Mouse (Mus musculus) heart, embryonic 11.5 days (tissue): ENCODE data around the gene Cacna2d3. TPM values are rescaled to one million over a fixed set of nuclear protein-coding genes. Genes with fewer than 3 reads are reported as not detected.

Experiments
- ATAC-seq: fragments of 200-750 bp; cut with Nextera tagmentation; replicated peaks from 2 replicates; pipeline ENCODE4 v1.8.0; 2017; ENCODE audit warnings: moderate library complexity; ENCODE audit not compliant: insufficient number of reproducible peaks, low FRiP score, low TSS enrichment
- H3K27ac ChIP-seq: fragments of 300-500 bp; sonication (generic); 2 replicates; pipeline ENCODE4 v1.5.1; 2014; ENCODE audit warnings: mild to moderate bottlenecking, low read depth, low read length
- H3K27me3 ChIP-seq: fragments of 300-500 bp; sonication (generic); 2 replicates; pipeline ENCODE4 v1.6.1; 2014; ENCODE audit warnings: mild to moderate bottlenecking, low read length, mixed read lengths; ENCODE audit not compliant: control insufficient read depth, insufficient read depth
- H3K36me3 ChIP-seq: fragments of 300-500 bp; sonication (generic); 2 replicates; pipeline ENCODE4 v1.6.1; 2014; ENCODE audit warnings: mild to moderate bottlenecking, low read length, moderate library complexity, mixed read lengths; ENCODE audit not compliant: control insufficient read depth, insufficient read depth
- H3K4me1 ChIP-seq: fragments of 300-500 bp; sonication (generic); 2 replicates; pipeline ENCODE4 v1.6.1; 2014; ENCODE audit warnings: low read length; ENCODE audit not compliant: control insufficient read depth, insufficient read depth
- H3K4me2 ChIP-seq: fragments of 300-500 bp; sonication (generic); 2 replicates; pipeline ENCODE4 v1.6.1; 2014; ENCODE audit warnings: mild to moderate bottlenecking, moderate library complexity
- H3K4me3 ChIP-seq: fragments of 300-500 bp; sonication (generic); 2 replicates; pipeline ENCODE4 v1.5.1; 2014; ENCODE audit warnings: low read depth, low read length
- H3K9ac ChIP-seq: fragments of 300-500 bp; sonication (generic); 2 replicates; pipeline ENCODE4 v1.6.1; 2014; ENCODE audit warnings: mild to moderate bottlenecking, low read depth, low read length, moderate library complexity
- H3K9me3 ChIP-seq: fragments of 300-500 bp; sonication (generic); replicated peaks from 2 replicates; pipeline ENCODE4 v1.6.1; 2016; ENCODE audit warnings: low read length; ENCODE audit not compliant: control insufficient read depth
- WGBS: fragments of 180-500 bp; shearing (Covaris S2); extraction: QIAGEN DNeasy Blood & Tissue Kit; methylation state at CpG from one replicate; pipeline ENCODE4 v1.1.7; 2014; ENCODE audit not compliant: insufficient replicate concordance; 5-methylcytosine and 5-hydroxymethylcytosine counted together
- polyA plus RNA-seq: library from polyadenylated mRNA; unstranded; fragments of >200 nt; fragmentation: Nextera tagmentation; extraction: Ambion mirVana; gene quantifications from 2 replicates; pipeline ENCODE4 v1.2.1, GENCODE M21; 2014

Gene Cacna2d3
- polyA plus RNA-seq, 1 experiment from 2014 or later, result 2.6 TPM

DNA sequence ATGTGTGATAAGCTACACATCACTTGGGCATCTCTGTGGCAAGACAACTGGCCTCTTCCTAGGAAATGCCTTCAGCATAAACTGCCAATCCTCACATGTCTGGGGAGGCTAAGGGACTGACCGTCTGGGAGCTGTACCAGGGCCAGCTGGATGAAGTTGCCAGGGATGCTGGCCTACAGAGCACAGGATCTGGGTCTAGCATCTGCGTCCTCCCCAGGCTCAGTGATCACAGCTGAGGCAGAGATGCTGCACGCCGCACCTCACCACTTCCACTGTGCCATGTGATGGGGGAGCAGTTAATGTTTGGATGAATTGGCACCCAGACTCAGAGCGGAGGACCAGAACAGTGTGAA, 397.3 kb downstream of the Cacna2d3 start:
- Histone ChIP-seq H3K4me2 (no peak overlapping the region), H3K9me3 (no peaks in the 10 kb centered on the region), H3K36me3 (no peaks in the 10 kb centered on the region), H3K4me1 (no peaks in the 10 kb centered on the region), H3K4me3 (no peak overlapping the region), H3K27me3 (no peaks in the 10 kb centered on the region), H3K9ac (no peak overlapping the region), H3K27ac (no peak overlapping the region)
- WGBS, result 84% methylated on average over 5 of the region's 5 CpGs
- ATAC-seq, result no peak

DNA sequence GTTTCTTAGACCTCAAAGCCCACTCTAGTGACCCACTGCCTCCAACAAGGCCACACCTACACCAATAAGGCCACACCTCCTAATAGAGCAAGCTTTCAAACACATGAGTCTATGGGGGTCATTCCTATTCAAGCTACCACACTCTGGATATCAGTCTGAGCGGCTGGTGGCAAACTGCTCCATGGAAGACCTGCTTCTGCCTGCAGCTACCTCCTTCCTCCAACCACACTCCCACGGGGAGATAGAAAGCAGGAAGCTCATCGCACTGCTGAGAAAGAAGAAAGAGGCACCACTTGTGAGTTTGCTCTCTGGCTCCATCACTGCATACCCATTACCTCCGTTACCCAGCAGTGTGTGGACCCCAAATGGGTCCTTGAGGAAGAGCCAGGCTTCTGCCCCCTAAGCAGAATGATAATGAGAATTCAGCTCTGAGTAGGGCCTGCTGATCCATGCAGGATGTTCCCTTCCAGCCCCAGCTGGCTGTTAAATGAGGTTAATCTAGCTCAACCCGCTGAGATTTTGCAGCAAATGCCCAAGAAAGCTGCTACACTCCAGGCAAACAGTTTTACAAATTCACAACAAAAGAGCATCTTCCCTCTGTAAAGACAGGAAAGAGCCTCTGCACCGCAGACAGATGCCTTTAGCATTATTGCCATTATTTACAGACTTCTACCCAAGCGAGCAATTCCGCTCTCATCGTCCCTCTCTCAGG, 397.8 kb downstream of the Cacna2d3 start:
- Histone ChIP-seq H3K36me3 (no peaks in the 10 kb centered on the region), H3K4me2 (no peak overlapping the region), H3K4me1 (no peaks in the 10 kb centered on the region), H3K4me3 (no peak overlapping the region), H3K27ac (no peak overlapping the region), H3K9ac (no peak overlapping the region), H3K27me3 (no peaks in the 10 kb centered on the region), H3K9me3 (no peaks in the 10 kb centered on the region)
- 80% methylated on average over 9 of the region's 9 CpGs for WGBS
- no peak for ATAC-seq

GRCm38 (mm10) chr14:29313431-29313830, 408.2 kb downstream of the Cacna2d3 start:
- Histone ChIP-seq H3K9me3 (no peaks in the 10 kb centered on the region), H3K4me3 (no peak overlapping the region), H3K9ac (no peak overlapping the region), H3K27me3 (no peaks in the 10 kb centered on the region), H3K36me3 (no peaks in the 10 kb centered on the region), H3K4me1 (no peaks in the 10 kb centered on the region), H3K27ac (no peak overlapping the region), H3K4me2 (no peak overlapping the region)
- 84% methylated on average over 2 of the region's 2 CpGs for WGBS
- no peak for ATAC-seq

GRCm38 (mm10) chr14:29305623-29306022, 416.0 kb downstream of the Cacna2d3 start:
- H3K27ac ChIP-seq, result no peak overlapping the region
- ATAC-seq, result no peak
- H3K4me2 ChIP-seq, result no peak overlapping the region
- H3K9ac ChIP-seq, result no peak overlapping the region
- no peaks in the 10 kb centered on the region for H3K9me3 ChIP-seq
- H3K4me1 ChIP-seq, result no peaks in the 10 kb centered on the region
- H3K36me3 ChIP-seq, result no peaks in the 10 kb centered on the region
- whole genome bisulfite sequencing, result 73% methylated on average over 9 of the region's 9 CpGs
- no peak overlapping the region for H3K4me3 ChIP-seq
- no peaks in the 10 kb centered on the region for H3K27me3 ChIP-seq

GRCm38 (mm10) chr14:29296185-29296754, 425.4 kb downstream of the Cacna2d3 start:
- H3K4me2 ChIP-seq, result no peak overlapping the region
- H3K9me3 ChIP-seq, result no peaks in the 10 kb centered on the region
- no peaks in the 10 kb centered on the region for H3K27me3 ChIP-seq
- WGBS, result 83% methylated on average over 2 of the region's 2 CpGs
- no peaks in the 10 kb centered on the region for H3K36me3 ChIP-seq
- H3K4me3 ChIP-seq, result no peak overlapping the region
- no peak overlapping the region for H3K9ac ChIP-seq
- no peaks in the 10 kb centered on the region for H3K4me1 ChIP-seq
- ATAC-seq, result no peak
- H3K27ac ChIP-seq, result no peak overlapping the region

- WGBS, result 85% methylated on average over 1 of the region's 1 CpGs
- ATAC-seq, result no peak
- H3K9me3 ChIP-seq, result no peaks in the 10 kb centered on the region
- H3K27me3 ChIP-seq, result no peaks in the 10 kb centered on the region
- H3K4me3 ChIP-seq, result no peak overlapping the region
- no peak overlapping the region for H3K9ac ChIP-seq
- H3K4me1 ChIP-seq, result peaks cover 4% of the 10 kb centered on the region; the same call in 1 of the 2 replicates
- no peak overlapping the region for H3K4me2 ChIP-seq
- no peaks in the 10 kb centered on the region for H3K36me3 ChIP-seq
- H3K27ac ChIP-seq, result no peak overlapping the region
Measured at GRCm38 (mm10) chr14:29278901-29279300, 442.8 kb downstream of the Cacna2d3 start.

- Histone ChIP-seq H3K27me3 (no peaks in the 10 kb centered on the region), H3K4me3 (no peak overlapping the region), H3K4me2 (no peak overlapping the region), H3K9ac (no peak overlapping the region), H3K9me3 (no peaks in the 10 kb centered on the region), H3K27ac (no peak overlapping the region), H3K36me3 (no peaks in the 10 kb centered on the region), H3K4me1 (no peaks in the 10 kb centered on the region)
- ATAC-seq, result no peak
- 87% methylated on average over 2 of the region's 2 CpGs for WGBS
Measured at GRCm38 (mm10) chr14:29278401-29278800, 443.3 kb downstream of the Cacna2d3 start.

GRCm38 (mm10) chr14:29277701-29278100, 444.0 kb downstream of the Cacna2d3 start:
- H3K27ac ChIP-seq, result no peak overlapping the region
- no peaks in the 10 kb centered on the region for H3K9me3 ChIP-seq
- no peak overlapping the region for H3K4me3 ChIP-seq
- no peak overlapping the region for H3K9ac ChIP-seq
- no peaks in the 10 kb centered on the region for H3K4me1 ChIP-seq
- no peaks in the 10 kb centered on the region for H3K27me3 ChIP-seq
- no peaks in the 10 kb centered on the region for H3K36me3 ChIP-seq
- H3K4me2 ChIP-seq, result no peak overlapping the region
- no peak for ATAC-seq
- 55% methylated on average over 2 of the region's 2 CpGs for WGBS

DNA sequence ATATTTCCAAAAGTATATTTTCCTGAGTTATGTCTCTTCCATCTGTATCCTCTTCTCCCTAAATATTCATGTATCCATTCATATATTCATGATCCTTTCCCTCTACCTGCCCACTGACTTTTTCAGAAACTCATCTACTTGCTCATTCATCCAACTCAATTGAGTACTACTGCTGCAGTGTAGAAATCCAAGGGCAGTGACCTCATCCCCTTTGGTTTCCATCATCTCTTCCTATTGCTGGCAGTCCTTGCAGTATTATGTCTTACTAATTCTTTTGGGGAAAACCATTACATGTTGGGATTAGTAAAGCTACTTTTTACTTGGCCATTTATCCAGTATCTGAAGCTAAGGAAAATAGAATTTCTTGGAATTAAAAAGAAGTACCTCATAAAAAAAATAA, 447.8 kb downstream of the Cacna2d3 start:
- Histone ChIP-seq H3K9ac (no peak overlapping the region), H3K27me3 (no peaks in the 10 kb centered on the region), H3K4me1 (no peaks in the 10 kb centered on the region), H3K27ac (no peak overlapping the region), H3K4me2 (no peak overlapping the region), H3K9me3 (no peaks in the 10 kb centered on the region), H3K4me3 (no peak overlapping the region), H3K36me3 (no peaks in the 10 kb centered on the region)
- ATAC-seq, result no peak
